ENCODE assay signal across 24 mouse cellular contexts in genomic region chr11:63211501-63211900, GRCm38 (mm10).
"Had no signal": no experiment of that assay in that cellular context is flagged by ENCODE, and none has a peak within 500 bp of the region (broad histone marks: within the 10 kb centered on the region; RNA-seq: fewer than 3 reads in every experiment).

No protein-coding gene starts in this region.

- H3K4me1 ChIP-seq: megakaryocyte, embryonic 14.5 days; midbrain, embryonic 13.5 days; neural tube, embryonic 13.5 days; stomach, embryonic 15.5 days had no signal

- H3K4me3 ChIP-seq: layer of hippocampus, adult 2 months; left cerebral cortex, adult 2 months; limb, embryonic 12.5 days; limb, embryonic 15.5 days; megakaryocyte, embryonic 14.5 days; midbrain, embryonic 10.5 days; midbrain, embryonic 13.5 days; myocyte; neural tube, embryonic 13.5 days; stomach, embryonic 15.5 days had no signal

- H3K27me3 ChIP-seq: limb, embryonic 15.5 days; megakaryocyte, embryonic 14.5 days; neural tube, embryonic 13.5 days; stomach, embryonic 15.5 days had no signal

- DNase-seq: kidney, adult 18-20 months; kidney, postnatal 25 days; layer of hippocampus, adult 9-11 months; liver, postnatal 0 days; lung, embryonic 14.5 days; lung, postnatal 10 days; retina, postnatal 1 day; right cerebral cortex, postnatal 25 days; spleen, adult 18-20 months; thymus, postnatal 25 days had no signal

- H3K9ac ChIP-seq: limb, embryonic 12.5 days; limb, embryonic 15.5 days; liver, embryonic 14.5 days; liver, postnatal 0 days; lung, embryonic 14.5 days; midbrain, embryonic 13.5 days; neural tube, embryonic 13.5 days; stomach, embryonic 15.5 days had no signal

- ATAC-seq: liver, postnatal 0 days; midbrain, embryonic 13.5 days; midbrain, embryonic 16.5 days had no signal

- H3K9me3 ChIP-seq: limb, embryonic 12.5 days; limb, embryonic 15.5 days; midbrain, embryonic 10.5 days; midbrain, embryonic 13.5 days; neural tube, embryonic 13.5 days; stomach, embryonic 15.5 days had no signal

- H3K27ac ChIP-seq: kidney, postnatal 0 days; layer of hippocampus, adult 2 months; left cerebral cortex, adult 2 months; limb, embryonic 12.5 days; limb, embryonic 15.5 days; liver, embryonic 14.5 days; midbrain, embryonic 10.5 days; midbrain, embryonic 13.5 days; neural tube, embryonic 13.5 days; stomach, embryonic 15.5 days had no signal

- H3K36me3 ChIP-seq: limb, embryonic 12.5 days; limb, embryonic 15.5 days; midbrain, embryonic 10.5 days; midbrain, embryonic 13.5 days; neural tube, embryonic 13.5 days; stomach, embryonic 15.5 days had no signal

- H3K4me2 ChIP-seq: limb, embryonic 12.5 days; limb, embryonic 15.5 days; liver, embryonic 11.5 days; lung, embryonic 14.5 days; midbrain, embryonic 13.5 days; neural tube, embryonic 13.5 days; stomach, embryonic 15.5 days had no signal
